ENCODE assay signal across 8 mouse cellular contexts in the genomic region with DNA sequence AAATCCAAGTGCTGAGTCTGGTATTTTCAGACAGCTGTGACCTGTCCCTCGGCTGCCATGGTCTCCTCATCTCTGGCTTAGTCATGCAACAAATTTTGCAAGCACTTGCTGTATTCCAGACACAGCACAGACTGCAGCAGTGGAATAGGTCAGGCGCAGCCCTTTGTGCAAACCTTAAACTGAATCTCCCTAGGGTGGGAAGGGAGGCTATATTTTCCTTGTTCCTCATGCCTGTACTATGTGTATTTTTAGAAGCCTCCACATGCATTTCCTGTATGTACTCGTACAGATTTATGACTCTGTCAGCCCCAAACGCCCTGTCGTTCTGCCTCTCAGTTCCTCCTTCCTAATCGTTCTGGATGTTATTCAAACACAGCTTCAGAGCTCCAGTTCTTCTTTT.
DNase-seq lines count a peak whose midpoint lies in the region; ATAC-seq and TF ChIP-seq lines count a peak whose summit lies in the region.

No protein-coding gene starts in this region.

- peak overlapping the region; percentile 25 for H3K4me2 ChIP-seq in lung, postnatal 0 days (replicated peaks; ENCODE audit: low read depth, low read length)

- H3K9ac ChIP-seq in lung, postnatal 0 days (replicated peaks; ENCODE audit: low read depth), result no peak overlapping the region

- peak; percentile 15 to 18 for DNase-seq in cerebellum, adult 2 months
- no peak for DNase-seq in cerebellum, adult 11 months
- DNase-seq in 416B (ENCODE audit: low read depth), result peak; percentile 26
- peak; percentile 62 for DNase-seq in gastrocnemius, postnatal 25 days
- peak; percentile 8 to 31 for DNase-seq in kidney, adult 8-10 months
- peak; percentile 90 for DNase-seq in lung, postnatal 0 days (ENCODE audit: low spot score)
- DNase-seq in embryo, embryonic 9.5 days (ENCODE audit: extremely low spot score), result no peak
- DNase-seq in thymus, postnatal 14 days, result no peak

- 13% methylated on average over 6 of the region's 6 CpGs for WGBS in cerebellum, adult 2 months
- WGBS in lung, postnatal 0 days, result 12% methylated on average over 6 of the region's 6 CpGs

- TF ChIP-seq CTCF in cerebellum, adult 2 months (IDR thresholded peaks at IDR 0.05; ENCODE audit: borderline replicate concordance, insufficient read depth, low read depth, low read length), result no peak
- TF ChIP-seq CTCF in lung, postnatal 0 days (IDR thresholded peaks at IDR 0.05), result no peak

- no peaks in the 10 kb centered on the region for H3K36me3 ChIP-seq in lung, postnatal 0 days (ENCODE audit: insufficient read depth, low read length)

- peak; percentile 91 for ATAC-seq in lung, postnatal 0 days

- H3K27me3 ChIP-seq in cerebellum, adult 2 months (ENCODE audit: control insufficient read depth, insufficient read depth, low read length), result no peaks in the 10 kb centered on the region
- no peaks in the 10 kb centered on the region for H3K27me3 ChIP-seq in lung, postnatal 0 days (replicated peaks; ENCODE audit: insufficient read depth, low read length)

- no peak overlapping the region for H3K27ac ChIP-seq in cerebellum, adult 2 months (ENCODE audit: insufficient read depth, low read length)
- H3K27ac ChIP-seq in lung, postnatal 0 days (ENCODE audit: low read length), result 0 out of 2 replicates have a peak overlapping the region, but pooled peaks have one; percentile 20

- H3K9me3 ChIP-seq in lung, postnatal 0 days (ENCODE audit: low read length), result no peaks in the 10 kb centered on the region

- no peak for TF ChIP-seq POLR2A in cerebellum, adult 2 months (IDR thresholded peaks at IDR 0.05; ENCODE audit: borderline replicate concordance, insufficient read depth, low read length)

- TF ChIP-seq EP300 in lung, postnatal 0 days (IDR thresholded peaks at IDR 0.05), result peak; percentile 80

- H3K4me3 ChIP-seq in cerebellum, adult 2 months (replicated peaks; ENCODE audit: insufficient read depth, low read depth, low read length), result no peak overlapping the region
- 0 out of 2 replicates have a peak overlapping the region, but pooled peaks have one; percentile 2 for H3K4me3 ChIP-seq in lung, postnatal 0 days (ENCODE audit: low read depth, low read length)

- H3K4me1 ChIP-seq in cerebellum, adult 2 months (ENCODE audit: control insufficient read depth, insufficient read depth, low read length), result peaks cover 4% of the 10 kb centered on the region
- peaks cover 20% of the 10 kb centered on the region; the same call in 1 of the 2 replicates for H3K4me1 ChIP-seq in lung, postnatal 0 days (ENCODE audit: insufficient read depth, low read depth, low read length)

Comparison
In these comparisons a context has a peak if more than half of its experiments do, and no peak if none do; other contexts are left out.
1. DNase-seq: peak in cerebellum, adult 2 months (2 of 2), 416B (single experiment), gastrocnemius, postnatal 25 days (single experiment), kidney, adult 8-10 months (2 of 2) and lung, postnatal 0 days (single experiment); none in cerebellum, adult 11 months (single experiment), embryo, embryonic 9.5 days (single experiment) and thymus, postnatal 14 days (single experiment).